Mouse (Mus musculus) kidney, adult 9 months (tissue): ENCODE data around the gene Gria1.

Experiments used
- DNase-seq: peaks from one replicate; pipeline ENCODE4 v3.0.0; 2022

Gria1 gene

GRCm38 (mm10) chr11:57184216-57184615, 173.0 kb downstream of the Gria1 start:
- no peak for DNase-seq

GRCm38 (mm10) chr11:57185110-57185509, 173.9 kb downstream of the Gria1 start:
- DNase-seq: no peak

DNA sequence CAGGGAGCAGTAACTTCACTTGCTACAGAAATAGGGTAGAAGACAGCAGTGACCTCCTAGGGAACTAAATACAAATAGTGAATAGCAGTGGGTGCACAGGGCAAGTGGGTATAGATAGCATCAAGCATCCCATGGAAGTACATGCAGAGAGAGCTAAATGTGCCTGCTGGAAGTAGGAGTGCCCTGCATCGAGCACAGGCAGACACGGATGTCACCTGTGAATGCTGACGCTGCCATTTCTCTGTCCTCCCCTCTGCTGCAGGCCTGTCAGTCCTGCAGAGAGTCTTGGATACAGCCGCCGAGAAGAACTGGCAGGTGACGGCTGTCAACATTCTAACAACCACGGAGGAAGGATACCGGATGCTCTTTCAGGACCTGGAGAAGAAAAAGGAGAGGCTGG, 178.2 kb downstream of the Gria1 start:
- DNase-seq: no peak

- no peak for DNase-seq
Measured at GRCm38 (mm10) chr11:57194746-57195145, 183.6 kb downstream of the Gria1 start.

GRCm38 (mm10) chr11:57201245-57201976, 190.2 kb downstream of the Gria1 start:
- DNase-seq: peak; percentile 31

DNA sequence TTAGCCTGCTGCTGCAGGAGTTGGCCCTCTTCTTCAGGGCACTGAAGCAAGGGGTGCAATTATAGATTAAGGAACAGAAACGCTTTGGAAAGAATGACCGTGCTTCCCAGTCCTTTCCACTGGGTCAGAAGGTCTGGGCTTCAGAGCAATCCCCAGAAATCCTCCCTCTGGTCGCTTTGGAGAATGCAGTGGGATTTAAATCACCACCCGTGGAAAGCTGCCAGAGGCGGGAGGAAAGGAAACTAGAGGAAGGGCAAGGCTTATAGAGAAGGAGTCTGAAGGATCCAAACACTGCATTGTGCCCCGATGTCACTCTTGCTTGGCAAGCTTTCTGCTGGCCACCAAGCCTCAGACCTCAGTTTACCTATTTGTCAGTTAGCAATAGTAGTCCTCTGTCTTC, 193.2 kb downstream of the Gria1 start:
- DNase-seq: peak; percentile 17

DNA sequence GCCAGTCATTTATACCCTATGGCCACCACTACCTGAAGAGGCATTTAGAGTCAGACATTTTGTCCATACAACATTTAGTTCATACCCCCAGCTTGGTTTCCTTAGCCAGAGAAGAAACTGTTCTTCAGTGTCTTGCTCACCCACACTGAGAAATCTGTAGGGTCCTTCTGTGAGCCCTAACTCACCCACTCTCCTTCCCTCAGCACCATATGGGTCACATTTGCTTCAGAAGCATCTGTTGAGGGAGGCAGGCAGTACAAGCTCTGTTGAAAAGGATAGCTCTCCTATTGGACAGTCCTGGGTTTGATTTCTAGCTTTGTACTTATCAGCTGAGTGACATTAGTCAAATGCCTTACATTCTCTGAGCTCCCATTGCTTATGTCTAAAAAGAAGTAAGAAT, 196.1 kb downstream of the Gria1 start:
- DNase-seq: no peak

DNA sequence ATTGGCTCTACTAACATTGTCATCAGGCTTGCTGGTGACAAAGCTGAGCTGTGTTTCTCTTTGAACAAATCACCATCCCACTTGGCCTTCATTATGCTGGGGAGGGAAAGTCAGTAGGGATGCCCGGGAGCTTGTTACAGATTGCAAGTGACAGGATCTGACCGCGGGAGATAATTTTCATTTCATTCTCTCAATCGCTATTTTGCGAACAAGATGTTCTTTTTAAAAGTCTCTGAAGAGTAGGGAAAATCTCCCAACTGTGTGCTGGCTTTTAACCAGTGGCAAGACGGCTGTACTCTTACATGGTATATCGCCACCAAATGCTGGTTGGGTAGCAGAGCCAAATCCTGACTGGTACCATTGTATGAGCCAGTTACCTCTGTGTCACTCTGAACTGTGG, 202.9 kb downstream of the Gria1 start:
- DNase-seq: no peak

GRCm38 (mm10) chr11:57214583-57214982, 203.4 kb downstream of the Gria1 start:
- no peak for DNase-seq

GRCm38 (mm10) chr11:57222797-57223569, 211.8 kb downstream of the Gria1 start:
- no peak for DNase-seq

- no peak for DNase-seq
Measured at GRCm38 (mm10) chr11:57235446-57235845, 224.3 kb downstream of the Gria1 start.

DNA sequence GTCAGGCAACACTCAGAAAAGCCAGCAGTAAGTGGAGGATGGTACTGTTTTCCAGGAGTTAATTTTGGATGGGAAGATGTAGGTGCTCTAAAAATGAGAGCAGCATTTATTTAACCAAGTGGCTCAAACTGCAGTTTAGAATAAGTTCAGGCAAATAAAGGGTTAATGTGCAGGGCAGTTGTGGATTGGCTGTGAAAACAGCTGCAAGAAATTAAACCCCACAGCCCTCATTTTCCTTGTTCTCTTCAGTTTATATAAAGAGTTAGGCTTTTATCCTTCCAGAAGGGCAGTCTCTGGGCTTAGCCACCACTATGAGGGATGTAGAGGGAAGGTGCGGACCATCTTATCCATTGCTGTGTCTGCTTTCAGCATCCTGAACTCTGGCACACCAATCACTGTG, 225.2 kb downstream of the Gria1 start:
- no peak for DNase-seq

DNA sequence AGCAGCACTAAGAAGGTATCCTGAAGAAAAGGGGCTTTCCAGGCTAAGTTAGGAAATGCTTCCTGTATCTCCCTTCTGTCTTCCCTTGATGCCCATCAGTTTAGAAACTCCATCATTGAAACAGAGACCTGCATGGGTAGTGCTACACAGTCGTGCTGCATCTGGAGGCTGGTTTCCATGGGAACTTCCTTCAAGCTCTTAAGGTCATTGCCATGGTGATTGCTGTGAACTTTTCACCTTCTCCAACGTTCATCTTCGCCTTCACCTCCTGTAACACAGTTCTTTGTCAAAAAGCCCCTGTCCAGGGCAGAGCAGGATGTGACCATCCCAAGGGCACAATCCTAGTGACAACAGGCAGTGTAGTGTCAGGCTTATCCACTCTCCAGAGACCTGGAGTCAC, 228.6 kb downstream of the Gria1 start:
- DNase-seq: no peak

DNA sequence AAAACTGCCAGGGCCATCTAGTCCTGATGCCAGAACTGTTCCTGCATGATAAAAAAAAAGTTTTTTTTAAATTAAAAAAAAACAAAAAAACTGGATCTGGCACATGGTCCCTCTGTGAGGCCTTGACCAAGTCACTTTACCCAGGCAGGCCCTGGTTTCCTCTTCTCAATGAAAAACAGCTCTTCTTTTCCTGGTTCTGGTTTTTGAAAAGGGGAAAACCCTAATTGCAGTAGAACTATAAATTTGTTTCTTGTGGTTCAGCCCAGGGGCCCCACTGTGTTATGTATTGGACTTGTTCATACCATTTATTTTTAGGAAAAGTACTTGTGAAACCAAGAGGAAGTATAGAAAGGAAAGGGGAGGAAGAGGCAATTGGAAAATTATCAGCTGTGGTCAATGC, 232.6 kb downstream of the Gria1 start:
- no peak for DNase-seq

DNA sequence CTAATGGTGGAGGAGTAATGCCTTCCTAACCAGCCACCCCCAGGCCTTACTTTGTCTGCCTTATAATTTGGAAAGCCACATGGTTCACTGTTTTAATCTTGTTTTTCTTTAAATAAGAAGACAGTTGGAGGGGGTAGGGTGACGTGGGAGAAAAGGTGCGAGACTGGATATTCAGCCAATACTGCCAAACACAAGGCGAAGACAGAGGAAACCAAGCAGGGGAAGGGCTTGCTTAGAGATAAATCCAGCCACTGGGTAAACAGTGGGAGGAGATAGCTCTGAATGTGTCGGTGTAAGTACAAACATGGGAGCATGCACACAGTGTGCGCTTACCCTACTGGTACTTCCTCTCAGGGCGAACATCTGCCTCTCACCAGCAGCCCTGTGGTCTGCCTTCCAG, 233.4 kb downstream of the Gria1 start:
- no peak for DNase-seq

DNA sequence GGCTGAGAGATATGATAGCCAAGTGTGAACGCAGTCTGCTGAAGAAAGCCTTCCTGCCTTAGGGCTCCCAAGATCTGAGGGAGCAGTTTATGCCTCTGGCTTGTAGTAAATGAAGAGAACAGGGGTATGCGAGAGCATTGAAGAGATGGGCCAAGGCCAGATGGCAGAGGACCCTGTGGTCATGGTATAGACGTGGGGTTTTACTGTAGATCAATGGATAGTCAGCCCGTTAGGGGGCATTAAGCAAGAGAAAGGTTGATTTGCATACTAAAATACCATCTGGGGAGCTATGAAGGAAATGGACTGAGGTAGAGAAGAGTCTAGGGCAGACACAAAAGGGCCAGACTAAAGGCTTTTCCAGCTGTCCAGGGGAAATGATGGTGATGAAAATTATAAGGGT, 237.7 kb downstream of the Gria1 start:
- no peak for DNase-seq

- DNase-seq: no peak
Measured at GRCm38 (mm10) chr11:57250129-57250528, 238.9 kb downstream of the Gria1 start.

DNA sequence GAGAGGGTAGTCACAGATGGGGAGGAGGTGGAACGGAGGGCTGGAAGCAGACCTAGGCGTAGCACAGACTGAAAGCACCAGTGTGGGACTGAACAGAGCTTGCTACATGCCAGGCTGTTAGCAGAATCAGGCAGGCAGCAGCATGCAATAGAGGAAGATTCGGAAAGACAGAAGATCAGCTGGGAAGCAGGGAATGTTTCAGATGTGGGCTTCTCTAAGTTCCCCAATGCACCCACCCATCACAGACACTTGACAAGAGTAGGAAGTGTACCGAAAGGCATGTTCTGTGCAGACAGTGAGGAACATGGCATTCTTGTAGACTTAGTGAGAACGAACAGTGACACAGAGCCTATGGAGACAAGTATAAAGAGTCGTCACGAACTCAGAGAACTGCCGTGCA, 260.5 kb downstream of the Gria1 start:
- no peak for DNase-seq

- DNase-seq: no peak
Measured at GRCm38 (mm10) chr11:57274687-57275086, 263.5 kb downstream of the Gria1 start.

DNA sequence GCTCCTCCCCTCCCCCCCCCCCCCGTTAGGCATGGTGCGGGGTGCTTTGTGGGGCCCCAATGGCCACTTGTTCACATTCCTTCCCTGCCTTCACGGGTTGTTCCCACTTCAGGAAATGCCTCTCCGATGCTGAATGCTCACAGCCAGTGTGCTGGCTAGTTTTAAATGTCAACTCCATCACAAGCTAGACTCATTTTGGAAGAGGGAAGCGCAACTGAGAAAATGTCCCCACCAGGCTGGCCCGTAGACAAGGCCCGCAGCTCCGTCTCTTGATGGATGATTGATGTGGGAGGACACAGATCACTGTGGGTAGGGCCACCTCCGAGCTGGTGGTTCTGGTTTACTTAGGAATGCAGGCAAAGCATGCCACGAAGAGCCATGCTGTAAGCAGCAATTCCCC, 266.9 kb downstream of the Gria1 start:
- DNase-seq: no peak

- no peak for DNase-seq
Measured at GRCm38 (mm10) chr11:57286119-57286518, 274.9 kb downstream of the Gria1 start.

DNA sequence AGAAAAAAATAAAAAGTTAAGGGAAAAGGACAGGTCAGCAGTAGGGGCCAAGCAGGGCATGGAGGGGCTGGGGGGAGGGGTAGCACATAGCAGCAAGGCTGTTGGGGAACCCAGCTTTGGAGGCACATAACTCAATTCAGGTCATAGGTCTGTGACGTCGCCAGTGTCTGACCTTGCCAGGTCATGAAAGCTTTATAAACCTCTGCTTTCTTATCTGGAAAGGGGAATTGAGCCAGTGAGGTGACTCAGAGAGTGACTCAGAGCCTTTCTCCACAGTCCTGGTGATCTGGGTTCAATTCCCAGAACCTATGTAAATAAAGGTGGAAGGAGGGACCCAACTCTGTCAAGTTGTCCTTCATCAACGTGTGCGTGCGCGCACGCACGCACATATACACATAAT, 286.2 kb downstream of the Gria1 start:
- no peak for DNase-seq

DNA sequence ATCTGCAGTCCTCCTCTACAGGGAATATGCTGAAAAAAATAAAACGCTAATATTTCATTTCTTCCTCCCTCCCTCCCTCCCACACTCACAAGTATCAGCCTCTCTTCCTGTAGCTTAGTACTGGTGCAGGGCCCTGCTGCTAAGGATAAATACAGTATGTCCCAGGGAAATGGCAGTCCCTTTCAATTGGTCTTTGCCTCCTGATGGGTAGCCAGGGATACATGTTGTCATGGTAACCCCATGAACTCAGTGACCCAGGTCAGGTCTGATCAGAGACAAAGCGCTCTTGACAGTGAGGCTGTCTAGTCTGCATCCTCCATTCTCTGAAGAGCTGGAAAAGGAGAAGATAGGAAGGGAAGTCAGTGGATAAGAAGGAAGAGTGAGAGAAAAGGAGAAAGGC, 287.1 kb downstream of the Gria1 start:
- DNase-seq: no peak

DNA sequence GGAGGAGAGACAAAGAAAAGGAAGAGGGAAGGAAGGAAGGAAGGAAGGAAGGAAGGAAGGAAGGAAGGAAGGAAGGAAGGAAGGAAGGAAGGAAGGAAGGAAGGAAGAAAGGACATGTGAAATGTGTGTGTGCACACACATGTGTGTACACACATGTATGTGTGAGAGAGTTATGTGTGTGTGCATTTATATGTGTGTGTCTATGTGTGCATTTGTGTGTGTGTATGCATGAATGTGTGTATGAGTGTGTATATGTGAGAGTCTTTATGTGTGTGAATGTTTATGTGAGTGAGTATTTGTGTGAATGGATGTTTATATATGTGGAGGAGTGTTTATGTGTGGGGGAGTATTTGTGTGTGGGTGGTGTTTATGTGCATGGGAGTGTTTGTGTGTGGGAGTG, 287.5 kb downstream of the Gria1 start:
- no peak for DNase-seq

DNA sequence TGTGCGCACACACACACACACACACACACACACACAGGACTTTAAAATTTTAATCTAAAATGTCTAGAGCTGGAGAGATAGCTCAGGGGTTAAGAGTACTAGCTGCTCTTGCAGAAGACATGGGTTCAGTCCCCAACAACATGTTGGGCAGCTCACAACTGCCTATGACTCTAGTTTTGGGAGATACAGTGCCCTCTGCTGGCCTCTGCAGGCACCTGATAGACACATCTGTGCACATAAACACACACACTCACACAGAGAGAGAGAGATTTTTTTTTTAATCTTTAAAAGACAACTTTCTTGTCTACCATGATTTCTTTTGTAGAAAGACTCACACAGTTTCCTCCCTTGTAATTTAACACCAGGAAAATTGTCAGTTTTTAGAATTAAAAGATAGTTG, 292.4 kb downstream of the Gria1 start:
- no peak for DNase-seq
